Mouse (Mus musculus): ENCODE results near the gene Olfr693.
"Not testable (repeated sequence)": the region's sequence is repeated elsewhere in the genome, so short reads cannot be mapped to it uniquely, and the experiment has no call there.

Olfr693 gene

GRCm38 (mm10) chr7:106680484-106680883, at the start of gene Olfr693:
Olfr693 (minus strand) TSS chr7:106680584.
- DNase-seq: no peak

GRCm38 (mm10) chr7:106725654-106726053, 45.3 kb upstream of the Olfr693 start:
- not testable (repeated sequence) for DNase-seq

- DNase-seq: no peak
Observed at GRCm38 (mm10) chr7:106716296-106716695, 35.9 kb upstream of the Olfr693 start, which contains the start of gene Olfr695. Olfr695 (minus strand) TSS chr7:106716396.

- no peak for DNase-seq
Observed at GRCm38 (mm10) chr7:106711463-106711862, 31.1 kb upstream of the Olfr693 start.

- not testable (repeated sequence) for DNase-seq
Observed at GRCm38 (mm10) chr7:106707705-106708104, 27.3 kb upstream of the Olfr693 start.

GRCm38 (mm10) chr7:106696891-106697290, 16.5 kb upstream of the Olfr693 start:
- DNase-seq: no peak

GRCm38 (mm10) chr7:106692976-106693375, 12.6 kb upstream of the Olfr693 start:
- DNase-seq: no peak

- no peak for DNase-seq
Observed at GRCm38 (mm10) chr7:106691714-106692113, 11.3 kb upstream of the Olfr693 start, which contains the start of gene Olfr694. Olfr694 (minus strand) TSS chr7:106691814.

- DNase-seq: no peak
Observed at GRCm38 (mm10) chr7:106685382-106685781, 5.0 kb upstream of the Olfr693 start.

- DNase-seq: no peak
Observed at GRCm38 (mm10) chr7:106652344-106652652, 28.1 kb downstream of the Olfr693 start.

GRCm38 (mm10) chr7:106651555-106652343, 28.6 kb downstream of the Olfr693 start:
- DNase-seq: no peak

GRCm38 (mm10) chr7:106649774-106650173, 30.6 kb downstream of the Olfr693 start:
- DNase-seq: no peak

- no peak for DNase-seq
Observed at GRCm38 (mm10) chr7:106645261-106645660, 35.1 kb downstream of the Olfr693 start.

GRCm38 (mm10) chr7:106644222-106644870, 36.0 kb downstream of the Olfr693 start:
- no peak for DNase-seq

- no peak for DNase-seq
Observed at GRCm38 (mm10) chr7:106640839-106641238, 39.5 kb downstream of the Olfr693 start.

- no peak for DNase-seq
Observed at GRCm38 (mm10) chr7:106635560-106635959, 44.8 kb downstream of the Olfr693 start.
